Mouse (Mus musculus) MEL (cell line): ENCODE results near the gene E130218I03Rik.

ENCODE experiments used
- BHLHE40 ChIP-seq: IDR thresholded peaks from 2 replicates; pipeline ENCODE4 v1.6.1; 2012; ENCODE audit warnings: low read depth, mild to moderate bottlenecking, inconsistent platforms, low read length, improper control_type of control experiment, borderline replicate concordance
- CHD1 ChIP-seq: IDR thresholded peaks from 2 replicates; pipeline ENCODE4 v1.6.1; 2012; ENCODE audit warnings: low read depth, mild to moderate bottlenecking, inconsistent platforms, low read length, improper control_type of control experiment
- CHD2 ChIP-seq: IDR thresholded peaks from 2 replicates; pipeline ENCODE4 v1.6.1; 2011; ENCODE audit warnings: low read length, improper control_type of control experiment
- CTCF ChIP-seq, 3 experiments: IDR thresholded peaks in 2 of 3; conservative IDR thresholded peaks in 1 of 3; 2 replicates each; pipeline ENCODE4 v1.5.1; 2011 to 2012; ENCODE audit warnings: low read length in 3 of 3, low read depth in 2 of 3, mild to moderate bottlenecking in 2 of 3, improper control_type of control experiment in 1 of 3, inconsistent platforms in 1 of 3, mixed read lengths in 1 of 3, moderate library complexity in 1 of 3; ENCODE audit not compliant: control insufficient read depth in 1 of 3, insufficient read depth in 1 of 3, poor library complexity in 1 of 3, severe bottlenecking in 1 of 3
- EP300 ChIP-seq, 2 experiments: IDR thresholded peaks; 2 replicates each; pipeline ENCODE4 v1.6.1; 2011; ENCODE audit warnings: improper control_type of control experiment in 2 of 2, low read length in 2 of 2, low read depth in 1 of 2, mild to moderate bottlenecking in 1 of 2
- ETS1 ChIP-seq: IDR thresholded peaks from 2 replicates; pipeline ENCODE4 v1.6.1; 2012; ENCODE audit warnings: low read depth, mild to moderate bottlenecking, inconsistent platforms, low read length, improper control_type of control experiment, moderate library complexity
- HCFC1 ChIP-seq: IDR thresholded peaks from 2 replicates; pipeline ENCODE4 v1.6.1; 2012; ENCODE audit warnings: low read depth, mild to moderate bottlenecking, inconsistent platforms, low read length, improper control_type of control experiment, moderate library complexity
- JUND ChIP-seq: IDR thresholded peaks from 2 replicates; pipeline ENCODE4 v1.6.1; 2011; ENCODE audit warnings: low read depth, mild to moderate bottlenecking, improper control_type of control experiment, low read length
- MXI1 ChIP-seq: IDR thresholded peaks from 2 replicates; pipeline ENCODE4 v1.6.1; 2011; ENCODE audit warnings: mild to moderate bottlenecking, low read depth, low read length, improper control_type of control experiment
- MYC ChIP-seq: IDR thresholded peaks from 2 replicates; pipeline ENCODE4 v1.6.1; 2011; ENCODE audit warnings: low read depth, mild to moderate bottlenecking, low read length, improper control_type of control experiment, moderate library complexity
- POLR2A ChIP-seq, 2 experiments: IDR thresholded peaks; 2 replicates each; pipeline ENCODE4 v1.6.1; 2011 to 2012; ENCODE audit warnings: low read length in 2 of 2, mild to moderate bottlenecking in 2 of 2, control low read depth in 1 of 2, improper control_type of control experiment in 1 of 2, low read depth in 1 of 2, moderate library complexity in 1 of 2; ENCODE audit not compliant: control insufficient read depth in 1 of 2, insufficient read depth in 1 of 2, poor library complexity in 1 of 2
- SMC3 ChIP-seq: IDR thresholded peaks from 2 replicates; pipeline ENCODE4 v1.6.1; 2011; ENCODE audit warnings: low read depth, low read length, improper control_type of control experiment
- TAL1 ChIP-seq: IDR thresholded peaks from 2 replicates; pipeline ENCODE4 v1.6.1; 2012; ENCODE audit warnings: mild to moderate bottlenecking, inconsistent platforms, low read length, moderate library complexity, mixed read lengths
- ZC3H11A ChIP-seq: IDR thresholded peaks from 2 replicates; pipeline ENCODE4 v1.6.1; 2012; ENCODE audit warnings: low read depth, mild to moderate bottlenecking, inconsistent platforms, low read length, improper control_type of control experiment

DNA sequence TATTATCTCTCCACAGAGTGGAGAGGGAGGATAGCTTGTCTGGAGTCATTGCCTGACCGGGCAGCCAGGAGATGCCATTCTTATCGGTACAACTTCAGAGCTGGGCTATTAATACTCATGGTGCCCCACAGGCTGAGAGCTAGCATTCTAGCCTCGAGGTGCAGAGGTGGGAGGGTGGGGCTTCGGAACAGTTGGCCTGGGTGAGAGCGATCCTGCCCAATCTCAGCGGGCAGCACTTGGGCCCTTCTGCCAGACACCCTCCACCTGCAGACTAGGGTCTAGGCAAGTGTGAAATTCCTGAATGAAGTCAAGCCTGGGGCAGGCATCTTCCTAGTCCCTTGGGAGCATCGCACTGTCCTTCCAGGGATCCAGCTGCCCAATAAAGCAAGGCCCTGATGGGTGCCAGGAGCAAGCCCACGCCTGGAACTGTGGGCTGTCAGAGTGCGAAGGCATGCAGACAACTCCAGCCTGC lies 50.3 kb downstream of the E130218I03Rik start:
- no peak for TF ChIP-seq CTCF (IDR thresholded peaks at IDR 0.05 in 2 of 3, conservative IDR thresholded peaks at IDR 0.05 in 1 of 3; ENCODE audit: control insufficient read depth in 1 of 3, insufficient read depth in 1 of 3, low read depth in 2 of 3, low read length in 3 of 3, poor library complexity in 1 of 3, severe bottlenecking in 1 of 3)
- TF ChIP-seq EP300 (IDR thresholded peaks at IDR 0.05; ENCODE audit: low read depth in 1 of 2, low read length in 2 of 2), result no peak
- no peak for TF ChIP-seq MXI1
- no peak for TF ChIP-seq ETS1
- TF ChIP-seq BHLHE40, result no peak
- no peak for TF ChIP-seq CHD2
- no peak for TF ChIP-seq HCFC1
- no peak for TF ChIP-seq CHD1
- TF ChIP-seq POLR2A (IDR thresholded peaks at IDR 0.05; ENCODE audit: control insufficient read depth in 1 of 2, insufficient read depth in 1 of 2, low read depth in 1 of 2, low read length in 2 of 2, poor library complexity in 1 of 2), result no peak
- TF ChIP-seq ZC3H11A, result no peak
- no peak for TF ChIP-seq SMC3
- TF ChIP-seq MYC, result no peak
- no peak for TF ChIP-seq JUND
- TF ChIP-seq TAL1, result no peak
